Mouse (Mus musculus): ENCODE results near the gene Capn13. TPM values are rescaled to one million over a fixed set of nuclear protein-coding genes. Genes with fewer than 3 reads are reported as not detected.
"Not testable (repeated sequence)": the region's sequence is repeated elsewhere in the genome, so short reads cannot be mapped to it uniquely, and the experiment has no call there.

The Capn13 gene
- total and polyA plus RNA-seq, 2 experiments from 2014 or later = not detected

DNA sequence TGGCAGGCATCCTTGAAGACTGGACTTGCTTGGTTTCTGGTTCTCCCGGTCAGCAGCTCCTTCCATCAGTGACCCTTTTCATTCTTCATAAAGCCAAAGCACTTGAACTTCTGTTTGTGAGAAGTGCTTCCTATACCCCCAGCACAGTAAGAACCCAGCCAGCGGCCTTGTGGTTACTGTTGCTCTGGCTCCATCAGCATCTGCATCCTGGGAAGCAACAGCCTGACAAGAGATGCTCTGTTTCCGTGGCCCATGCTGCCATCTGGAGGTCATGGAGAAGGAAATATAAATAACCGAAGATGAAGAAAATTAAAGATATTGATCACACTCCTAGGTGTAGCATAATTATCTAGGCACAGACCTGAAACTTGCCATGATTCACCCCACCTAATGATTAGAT lies 103.8 kb downstream of the Capn13 start:
- peak; percentile 68 for TF ChIP-seq CTCF (IDR thresholded peaks at IDR 0.05; ENCODE audit: low read depth)
- no peak for TF ChIP-seq EP300 (IDR thresholded peaks at IDR 0.05; ENCODE audit: low read depth)
- 34% methylated on average over 4 of the region's 4 CpGs for WGBS
- peak; percentile 68 for DNase-seq (ENCODE audit: low spot score)

GRCm38 (mm10) chr17:73293237-73293636 lies 107.4 kb downstream of the Capn13 start:
- Histone ChIP-seq H3K4me1 (ENCODE audit: control insufficient read depth, insufficient read depth) (no peaks in the 10 kb centered on the region), H3K9ac (replicated peaks; ENCODE audit: low read depth, low read length) (no peak overlapping the region), H3K27ac (ENCODE audit: low read depth) (no peak overlapping the region), H3K4me2 (ENCODE audit: low read depth, low read length) (no peak overlapping the region), H3K27me3 (ENCODE audit: control insufficient read depth, insufficient read depth, low read length) (no peaks in the 10 kb centered on the region), H3K4me3 (ENCODE audit: low read depth, low read length) (no peak overlapping the region), H3K9me3 (replicated peaks; ENCODE audit: control insufficient read depth, low read length) (no peaks in the 10 kb centered on the region), H3K36me3 (replicated peaks; ENCODE audit: control insufficient read depth, insufficient read depth, low read length) (no peaks in the 10 kb centered on the region)
- no peak for TF ChIP-seq CTCF (IDR thresholded peaks at IDR 0.05; ENCODE audit: low read depth)
- no peak for TF ChIP-seq EP300 (IDR thresholded peaks at IDR 0.05; ENCODE audit: low read depth)
- DNase-seq (ENCODE audit: low spot score) = no peak
- WGBS = 63% methylated on average over 3 of the region's 3 CpGs
- ATAC-seq (ENCODE audit: insufficient read depth, low read depth) = no peak

More for the DNA sequence above, 103.8 kb downstream of the Capn13 start:
- Histone ChIP-seq H3K27me3 (ENCODE audit: control insufficient read depth, insufficient read depth, low read length) (no peaks in the 10 kb centered on the region), H3K4me3 (ENCODE audit: low read depth, low read length) (no peak overlapping the region), H3K36me3 (replicated peaks; ENCODE audit: control insufficient read depth, insufficient read depth, low read length) (no peaks in the 10 kb centered on the region), H3K4me1 (ENCODE audit: control insufficient read depth, insufficient read depth) (no peaks in the 10 kb centered on the region), H3K4me2 (ENCODE audit: low read depth, low read length) (no peak overlapping the region), H3K9me3 (replicated peaks; ENCODE audit: control insufficient read depth, low read length) (no peaks in the 10 kb centered on the region), H3K9ac (replicated peaks; ENCODE audit: low read depth, low read length) (no peak overlapping the region), H3K27ac (ENCODE audit: low read depth) (no peak overlapping the region)
- ATAC-seq (ENCODE audit: insufficient read depth, low read depth) = no peak

DNA sequence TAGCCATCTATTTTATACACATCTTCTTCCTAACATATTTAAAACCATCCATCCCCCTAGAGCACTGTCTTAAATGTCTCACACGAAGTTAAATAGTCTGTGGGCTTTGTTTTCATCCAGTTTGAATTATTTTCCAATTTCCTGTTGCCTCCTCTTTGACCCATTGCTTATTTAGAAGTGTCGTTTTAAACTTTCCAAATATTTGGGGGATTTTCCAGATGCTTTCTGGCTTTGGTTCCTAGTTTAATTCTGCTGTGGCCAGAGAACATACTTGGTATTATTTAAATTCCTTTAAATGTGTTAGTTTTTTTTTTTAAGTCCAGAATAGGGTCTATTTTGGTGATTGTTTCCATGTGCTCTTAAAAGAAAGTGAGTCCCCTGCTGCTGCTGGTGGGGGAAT lies 116.4 kb downstream of the Capn13 start:
- ATAC-seq (ENCODE audit: insufficient read depth, low read depth) = no peak
- DNase-seq (ENCODE audit: low spot score) = no peak
- no peak for TF ChIP-seq CTCF (IDR thresholded peaks at IDR 0.05; ENCODE audit: low read depth)
- Histone ChIP-seq H3K36me3 (replicated peaks; ENCODE audit: control insufficient read depth, insufficient read depth, low read length) (no peaks in the 10 kb centered on the region), H3K4me3 (ENCODE audit: low read depth, low read length) (no peak overlapping the region), H3K27me3 (ENCODE audit: control insufficient read depth, insufficient read depth, low read length) (no peaks in the 10 kb centered on the region), H3K9me3 (replicated peaks; ENCODE audit: control insufficient read depth, low read length) (no peaks in the 10 kb centered on the region), H3K9ac (replicated peaks; ENCODE audit: low read depth, low read length) (no peak overlapping the region), H3K4me2 (ENCODE audit: low read depth, low read length) (no peak overlapping the region), H3K4me1 (ENCODE audit: control insufficient read depth, insufficient read depth) (no peaks in the 10 kb centered on the region), H3K27ac (ENCODE audit: low read depth) (no peak overlapping the region)
- 45% methylated on average over 2 of the region's 2 CpGs for WGBS

DNA sequence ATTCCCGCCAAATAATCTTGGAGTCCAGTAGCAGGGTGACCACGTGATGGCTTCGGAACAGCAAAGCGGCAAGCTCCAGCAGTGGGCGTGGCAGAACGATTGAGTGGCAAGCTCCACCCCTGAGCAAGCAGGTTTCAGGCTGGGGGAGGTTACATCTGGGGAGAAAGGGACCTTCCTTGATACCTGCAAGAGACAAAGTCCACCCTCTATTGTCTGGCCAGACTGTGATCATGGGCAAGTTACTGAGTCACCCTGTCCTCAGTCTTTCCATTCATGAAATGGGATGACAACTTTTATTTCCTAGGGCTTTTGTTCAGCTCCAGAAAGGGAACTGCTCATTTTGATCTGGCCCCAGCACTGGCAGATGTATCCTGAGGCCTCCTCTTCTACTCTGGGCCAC lies 118.0 kb downstream of the Capn13 start:
- H3K9ac ChIP-seq (replicated peaks; ENCODE audit: low read depth, low read length); H3K4me3 ChIP-seq (ENCODE audit: low read depth, low read length); H3K4me1 ChIP-seq (ENCODE audit: control insufficient read depth, insufficient read depth); H3K36me3 ChIP-seq (replicated peaks; ENCODE audit: control insufficient read depth, insufficient read depth, low read length); ATAC-seq (ENCODE audit: insufficient read depth, low read depth); H3K27ac ChIP-seq (ENCODE audit: low read depth); H3K27me3 ChIP-seq (ENCODE audit: control insufficient read depth, insufficient read depth, low read length); H3K9me3 ChIP-seq (replicated peaks; ENCODE audit: control insufficient read depth, low read length); H3K4me2 ChIP-seq (ENCODE audit: low read depth, low read length); DNase-seq (ENCODE audit: low spot score): not testable (repeated sequence)
- WGBS = 30% methylated on average over 6 of the region's 6 CpGs

- Histone ChIP-seq H3K4me3 (ENCODE audit: low read depth, low read length) (no peak overlapping the region), H3K36me3 (replicated peaks; ENCODE audit: control insufficient read depth, insufficient read depth, low read length) (no peaks in the 10 kb centered on the region), H3K4me2 (ENCODE audit: low read depth, low read length) (no peak overlapping the region), H3K9me3 (replicated peaks; ENCODE audit: control insufficient read depth, low read length) (no peaks in the 10 kb centered on the region), H3K27me3 (ENCODE audit: control insufficient read depth, insufficient read depth, low read length) (no peaks in the 10 kb centered on the region), H3K27ac (ENCODE audit: low read depth) (no peak overlapping the region), H3K9ac (replicated peaks; ENCODE audit: low read depth, low read length) (no peak overlapping the region), H3K4me1 (ENCODE audit: control insufficient read depth, insufficient read depth) (no peaks in the 10 kb centered on the region)
- WGBS = 86% methylated on average over 4 of the region's 4 CpGs
- peak; percentile 6; the same call in 1 of the 2 replicates for TF ChIP-seq CTCF (IDR thresholded peaks at IDR 0.05; ENCODE audit: low read depth)
- TF ChIP-seq EP300 (IDR thresholded peaks at IDR 0.05; ENCODE audit: low read depth) = no peak
- ATAC-seq (ENCODE audit: insufficient read depth, low read depth) = no peak
- DNase-seq (ENCODE audit: low spot score) = no peak
These were observed 122.9 kb downstream of the Capn13 start for GRCm38 (mm10) chr17:73277770-73278169.

DNA sequence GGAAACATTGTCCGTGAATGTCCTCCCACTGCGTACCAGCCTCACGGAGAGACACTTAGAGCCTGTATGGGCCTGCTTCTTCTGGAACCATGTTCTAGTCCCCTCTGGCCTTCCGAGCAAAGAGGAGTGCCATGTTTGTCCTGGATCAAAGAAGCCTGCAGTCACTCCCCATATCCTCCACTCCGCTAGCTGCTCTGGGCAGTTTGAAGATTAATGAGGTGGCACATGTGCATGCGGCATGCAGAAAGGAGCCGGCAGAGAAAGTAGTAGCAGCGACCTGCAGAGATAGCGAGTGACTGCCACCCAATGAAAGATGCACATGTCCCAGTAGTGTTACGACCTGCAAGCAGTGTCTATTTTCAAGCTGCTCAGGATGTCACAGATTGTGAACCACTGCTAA lies 125.6 kb downstream of the Capn13 start:
- no peaks in the 10 kb centered on the region for H3K9me3 ChIP-seq (replicated peaks; ENCODE audit: control insufficient read depth, low read length)
- ATAC-seq (ENCODE audit: insufficient read depth, low read depth) = no peak
- no peaks in the 10 kb centered on the region for H3K27me3 ChIP-seq (ENCODE audit: control insufficient read depth, insufficient read depth, low read length)
- no peak for DNase-seq (ENCODE audit: low spot score)
- H3K9ac ChIP-seq (replicated peaks; ENCODE audit: low read depth, low read length) = no peak overlapping the region
- no peak overlapping the region for H3K27ac ChIP-seq (ENCODE audit: low read depth)
- no peak overlapping the region for H3K4me2 ChIP-seq (ENCODE audit: low read depth, low read length)
- no peaks in the 10 kb centered on the region for H3K36me3 ChIP-seq (replicated peaks; ENCODE audit: control insufficient read depth, insufficient read depth, low read length)
- TF ChIP-seq EP300 (IDR thresholded peaks at IDR 0.05; ENCODE audit: low read depth) (no peak), CTCF (IDR thresholded peaks at IDR 0.05; ENCODE audit: low read depth) (no peak)
- no peak overlapping the region for H3K4me3 ChIP-seq (ENCODE audit: low read depth, low read length)
- no peaks in the 10 kb centered on the region for H3K4me1 ChIP-seq (ENCODE audit: control insufficient read depth, insufficient read depth)
- WGBS = 76% methylated on average over 10 of the region's 10 CpGs
